Mouse (Mus musculus) B cell, adult (primary cell): ENCODE measurements around the gene Slco2b1. TPM values are rescaled to one million over a fixed set of nuclear protein-coding genes. Genes with fewer than 3 reads are reported as not detected.

ENCODE experiments used
- total RNA-seq: library from RNA; stranded (reverse); gene quantifications from 4 replicates; pipeline ENCODE4 v1.2.4, GENCODE M21; 2023; ENCODE audit not compliant: inconsistent age

Gene Slco2b1
- total RNA-seq, result 0.36 to 1.2 TPM (median 0.83 TPM) in 4 replicates

DNA sequence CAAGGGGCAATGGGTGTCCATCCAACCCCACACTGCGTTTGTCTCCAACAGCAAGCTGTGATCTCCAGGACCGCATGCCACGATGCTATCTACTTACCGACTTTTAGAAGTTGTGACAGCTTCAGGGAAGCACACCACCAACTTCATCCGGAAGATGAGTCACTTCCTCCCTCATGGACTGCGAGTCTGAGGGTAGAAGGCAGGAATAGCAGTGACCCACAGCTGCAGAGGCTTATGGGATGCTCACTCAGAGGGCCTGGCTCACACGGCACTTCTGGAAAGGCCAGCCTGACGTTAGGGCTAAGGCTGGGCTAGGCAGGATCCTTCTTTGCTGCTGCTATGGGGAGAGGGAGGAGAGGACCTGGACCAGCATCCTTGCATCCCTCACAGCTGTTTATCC lies at the start of gene Slco2b1:
Slco2b1 (minus strand) TSS at position 175 of the 400 bp plus-strand sequence.

DNA sequence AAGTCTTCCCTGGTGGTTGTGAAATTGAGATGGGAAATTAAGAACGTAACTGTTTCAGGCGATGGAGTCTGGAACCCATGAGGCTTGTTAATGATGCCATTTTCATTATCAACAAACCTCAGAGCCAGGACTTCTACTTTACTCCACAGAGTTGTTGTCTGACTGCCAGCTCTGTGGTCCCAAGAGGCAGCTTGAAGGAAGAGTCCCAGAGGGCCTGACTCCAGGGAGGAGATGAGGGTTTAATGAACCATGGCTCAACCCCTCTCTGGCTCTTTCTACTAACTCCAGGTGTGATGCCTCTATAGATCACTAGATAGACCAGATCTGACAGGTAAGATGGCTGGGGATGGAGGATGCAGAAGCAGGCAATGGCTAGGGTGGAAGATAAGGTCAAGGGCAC lies 18.8 kb upstream of the Slco2b1 start, which contains the start of gene Olfr520:
Olfr520 (plus strand) TSS at position 301 of the 400 bp plus-strand sequence.

DNA sequence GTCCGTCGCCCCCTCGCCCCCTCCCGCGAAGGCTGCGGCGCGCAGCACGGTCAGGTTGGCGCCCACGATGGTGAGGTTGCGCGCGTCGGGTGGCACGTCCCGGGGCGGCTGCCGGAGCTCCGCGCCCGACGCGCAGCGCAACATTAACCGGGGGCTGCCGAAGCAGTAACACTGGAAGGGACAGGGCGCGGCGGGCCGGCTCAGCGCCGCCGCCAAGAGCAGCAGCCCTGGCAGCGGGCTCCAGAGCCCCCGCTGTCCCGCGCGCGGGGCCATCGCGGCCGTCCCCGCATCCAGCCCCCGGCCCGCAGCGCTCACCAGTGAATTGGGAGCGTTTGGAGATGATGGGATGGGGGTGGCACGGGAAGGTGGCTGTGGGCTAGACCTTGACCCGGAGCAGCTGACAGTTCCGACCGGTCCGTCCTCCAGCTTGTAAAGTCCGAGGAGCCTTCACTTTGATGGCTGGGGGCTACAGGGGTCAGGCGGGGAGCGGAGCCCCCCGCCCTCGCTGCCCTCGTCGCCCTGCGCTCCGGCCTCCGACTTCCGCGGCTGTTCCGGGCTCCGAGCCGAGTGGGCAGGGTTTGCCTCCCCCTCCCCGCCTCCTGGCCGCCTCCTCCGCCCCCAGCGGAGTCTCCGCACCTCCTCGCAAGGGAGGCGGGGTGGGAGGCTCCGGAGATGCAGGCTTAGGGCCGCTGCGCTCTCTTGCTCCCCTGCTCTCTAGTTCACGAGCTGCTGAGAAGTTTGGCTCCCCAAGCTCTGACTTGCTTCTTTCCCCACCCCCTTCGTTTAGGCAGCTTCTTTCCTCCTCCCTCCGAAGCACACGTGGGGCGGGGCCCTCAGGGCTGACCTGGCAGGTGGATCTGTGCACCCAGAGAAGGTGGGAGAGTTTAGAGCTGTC lies 84.5 kb downstream of the Slco2b1 start, which contains the start of gene Tpbgl:
Tpbgl (minus strand) TSS at position 728 of the 895 bp plus-strand sequence.

Other genes starting within 250 kb of the Slco2b1 start
- gene Klhl35, start 245.3 kb downstream of the Slco2b1 start, total RNA-seq, result 0.66 to 0.67 TPM in 2 of 4 replicates, not detected in the others
- 1,171 to 1,219 TPM (median 1,199 TPM) in 4 replicates for gene Rps3, start 227.6 kb downstream of the Slco2b1 start, total RNA-seq
- 48.5 to 63.1 TPM (median 54.8 TPM) in 4 replicates for gene Arrb1, start 175.9 kb downstream of the Slco2b1 start, total RNA-seq
- gene Tpbgl, start 84.2 kb downstream of the Slco2b1 start, total RNA-seq, result 0.15 to 0.33 TPM (median 0.22 TPM) in 4 replicates
- gene Olfr520, start 18.9 kb upstream of the Slco2b1 start, total RNA-seq, result not detected in 4 replicates
- gene Olfr521, start 52.2 kb upstream of the Slco2b1 start, total RNA-seq, result not detected in 4 replicates
- gene Neu3, start 117.1 kb upstream of the Slco2b1 start, total RNA-seq, result 2.0 to 2.8 TPM (median 2.4 TPM) in 4 replicates
- gene Xrra1, start 147.8 kb upstream of the Slco2b1 start, total RNA-seq, result 0.18 TPM in 1 of 4 replicates, not detected in the others
- gene Spcs2, start 152.1 kb upstream of the Slco2b1 start, total RNA-seq, result 90.1 to 104 TPM (median 95.0 TPM) in 4 replicates